Mouse (Mus musculus) kidney, adult 2 months (tissue): ENCODE results near the gene Pias4.

Experiments used
- CTCF ChIP-seq: fragments of 200-500 bp; conservative IDR thresholded peaks from 2 replicates; pipeline ENCODE4 v1.5.1; 2011; ENCODE audit warnings: low read depth, mild to moderate bottlenecking, control low read depth, low read length, moderate library complexity, mixed read lengths; ENCODE audit not compliant: insufficient read depth, insufficient read length
- POLR2A ChIP-seq: fragments of 200-500 bp; IDR thresholded peaks from one replicate; pipeline ENCODE4 v1.6.1; 2011; ENCODE audit warnings: low read depth, low read length, control low read depth

DNA sequence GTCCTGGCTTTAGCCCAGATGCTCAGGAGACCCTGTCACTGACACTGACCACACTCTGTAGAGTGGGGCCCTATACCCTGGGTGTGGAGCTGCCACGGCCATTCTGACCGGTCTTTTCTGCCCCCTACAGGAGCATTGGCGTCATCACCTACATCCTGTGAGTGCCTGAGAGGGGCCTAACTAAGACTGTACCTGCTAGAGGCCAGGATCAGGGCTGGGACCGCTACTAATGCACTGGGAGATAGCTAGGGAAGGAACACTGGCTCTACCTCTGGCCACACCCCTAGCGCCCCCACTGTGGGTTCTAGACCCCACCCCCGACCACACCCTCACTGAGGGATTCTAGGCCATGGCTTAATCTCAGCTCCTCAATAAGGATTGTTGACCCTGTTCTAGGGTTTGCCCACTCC, 23.2 kb upstream of the Pias4 start:
- TF ChIP-seq CTCF: peak; percentile 49
- TF ChIP-seq POLR2A: no peak
